ENCODE assay signal across 12 mouse cellular contexts in genomic region chr12:83271215-83271614, GRCm38 (mm10).
DNase-seq lines count a peak whose midpoint lies in the region.
"Had no signal": no experiment of that assay in that cellular context is flagged by ENCODE, and none has a peak within 500 bp of the region (broad histone marks: within the 10 kb centered on the region; RNA-seq: fewer than 3 reads in every experiment).

No protein-coding gene starts in this region.

- DNase-seq in adrenal gland, postnatal 14 days = peak; percentile 26
- DNase-seq in adrenal gland, postnatal 25 days = no peak
- DNase-seq in gastrocnemius, postnatal 25 days = peak; percentile 39
- DNase-seq in gastrocnemius, postnatal 14 days = no peak
- DNase-seq in kidney, adult 9 months = peak; percentile 14
- no peak for DNase-seq in kidney, postnatal 10 days
- DNase-seq in neural tube, embryonic 10.5 days (ENCODE audit: extremely low spot score, low spot score) = no peak
- DNase-seq: cerebellum, adult 11 months; cerebellum, adult 8-10 months; cerebellum, postnatal 14 days; embryo, embryonic 11 days; heart, postnatal 36 days had no signal

- intact Hi-C loops in gastrocnemius, postnatal 14 days (cut with DNase I; ENCODE audit: low total_unique reads) = no loop called here

Comparison
In these comparisons a context has a peak if more than half of its experiments do, and no peak if none do; other contexts are left out.
1. DNase-seq: peak in adrenal gland, postnatal 14 days (single experiment), gastrocnemius, postnatal 25 days (single experiment) and kidney, adult 9 months (single experiment); none in adrenal gland, postnatal 25 days (single experiment), gastrocnemius, postnatal 14 days (single experiment), kidney, postnatal 10 days (single experiment) and neural tube, embryonic 10.5 days (single experiment).